Mouse (Mus musculus) olfactory bulb, adult 2 months (tissue): ENCODE measurements around the gene Tmem145. TPM values are rescaled to one million over a fixed set of nuclear protein-coding genes. Genes with fewer than 3 reads are reported as not detected.
A peak's percentile ranks its signal among the peaks of the same experiment; 100 is the strongest.

ENCODE experiments used
- H3K27ac ChIP-seq: fragments of 200-500 bp; 2 replicates; pipeline ENCODE4 v1.5.1; 2012; ENCODE audit warnings: low read depth, low read length; ENCODE audit not compliant: insufficient read depth
- H3K4me1 ChIP-seq: fragments of 200-500 bp; 2 replicates; pipeline ENCODE4 v1.6.1; 2012; ENCODE audit warnings: low read length; ENCODE audit not compliant: control insufficient read depth, insufficient read depth
- H3K4me3 ChIP-seq: fragments of 200-500 bp; 2 replicates; pipeline ENCODE4 v1.5.1; 2012; ENCODE audit warnings: mild to moderate bottlenecking, low read depth, low read length, moderate library complexity; ENCODE audit not compliant: insufficient read depth
- CTCF ChIP-seq: fragments of 200-500 bp; IDR thresholded peaks from 2 replicates; pipeline ENCODE4 v1.5.1; 2012; ENCODE audit warnings: low read depth, mild to moderate bottlenecking, low read length, moderate library complexity; ENCODE audit not compliant: insufficient read depth
- POLR2A ChIP-seq: fragments of 200-500 bp; IDR thresholded peaks from 2 replicates; pipeline ENCODE4 v1.6.1; 2012; ENCODE audit warnings: mild to moderate bottlenecking, low read depth, low read length, moderate library complexity; ENCODE audit not compliant: insufficient read depth
- WGBS: fragments of 180-500 bp; shearing (Covaris S2); methylation state at CpG from one replicate; pipeline ENCODE4 v1.1.7; 2018; 5-methylcytosine and 5-hydroxymethylcytosine counted together
- polyA plus RNA-seq: library from polyadenylated mRNA; stranded (reverse); fragments of >200 nt; gene quantifications from 2 replicates; pipeline ENCODE4 v1.2.4, GENCODE M21; 2012; ENCODE audit warnings: low replicate concordance; ENCODE audit not compliant: missing spikeins, insufficient read depth, insufficient read length

Gene Tmem145
- polyA plus RNA-seq, 1 experiment, result not detected

GRCm38 (mm10) chr7:25269029-25269428 is 36.9 kb upstream of the Tmem145 start:
- peaks cover 49% of the 10 kb centered on the region for H3K4me1 ChIP-seq
- 15% methylated on average over 4 of the region's 4 CpGs for WGBS
- TF ChIP-seq CTCF (no peak), POLR2A (no peak)
- peak overlapping the region; percentile 14; the same call in 1 of the 2 replicates for H3K27ac ChIP-seq
- peak overlapping the region; percentile 57 for H3K4me3 ChIP-seq

GRCm38 (mm10) chr7:25269545-25270271 is 36.2 kb upstream of the Tmem145 start:
- no peak overlapping the region for H3K27ac ChIP-seq
- peak overlapping the region; percentile 17; the same call in 1 of the 2 replicates for H3K4me3 ChIP-seq
- WGBS, result 52% methylated on average over 8 of the region's 8 CpGs
- H3K4me1 ChIP-seq, result peaks cover 52% of the 10 kb centered on the region
- TF ChIP-seq POLR2A, result no peak
- TF ChIP-seq CTCF, result no peak

- 86% methylated on average over 35 of the region's 35 CpGs for WGBS
- no peak overlapping the region for H3K27ac ChIP-seq
- H3K4me1 ChIP-seq, result peaks cover 60% of the 10 kb centered on the region
- TF ChIP-seq POLR2A, result no peak
- TF ChIP-seq CTCF, result no peak
- no peak overlapping the region for H3K4me3 ChIP-seq
Measured at GRCm38 (mm10) chr7:25270652-25271633, 35.0 kb upstream of the Tmem145 start.

GRCm38 (mm10) chr7:25271651-25272444 is 34.1 kb upstream of the Tmem145 start:
- H3K4me1 ChIP-seq, result peaks cover 64% of the 10 kb centered on the region
- H3K4me3 ChIP-seq, result no peak overlapping the region
- no peak overlapping the region for H3K27ac ChIP-seq
- TF ChIP-seq POLR2A, result no peak
- TF ChIP-seq CTCF, result no peak
- WGBS, result 91% methylated on average over 30 of the region's 30 CpGs

- Histone ChIP-seq H3K4me1 (peaks cover 63% of the 10 kb centered on the region), H3K27ac (no peak overlapping the region), H3K4me3 (no peak overlapping the region)
- WGBS, result 87% methylated on average over 38 of the region's 38 CpGs
- no peak for TF ChIP-seq POLR2A
- no peak for TF ChIP-seq CTCF
Measured at GRCm38 (mm10) chr7:25272445-25273258, 33.3 kb upstream of the Tmem145 start.

GRCm38 (mm10) chr7:25273259-25274241 is 32.4 kb upstream of the Tmem145 start:
- WGBS, result 86% methylated on average over 22 of the region's 22 CpGs
- H3K4me1 ChIP-seq, result peaks cover 63% of the 10 kb centered on the region
- no peak overlapping the region for H3K4me3 ChIP-seq
- TF ChIP-seq POLR2A (no peak), CTCF (no peak)
- no peak overlapping the region for H3K27ac ChIP-seq

- peak overlapping the region; percentile 12; the same call in 1 of the 2 replicates for H3K27ac ChIP-seq
- TF ChIP-seq CTCF (no peak), POLR2A (no peak)
- WGBS, result 31% methylated on average over 5 of the region's 5 CpGs
Measured at GRCm38 (mm10) chr7:25274571-25274970, 31.3 kb upstream of the Tmem145 start.

More at GRCm38 (mm10) chr7:25274571-25274970, 31.3 kb upstream of the Tmem145 start:
- Histone ChIP-seq H3K4me3 (no peak overlapping the region), H3K4me1 (peaks cover 59% of the 10 kb centered on the region)
